Mouse (Mus musculus): ENCODE measurements around the gene Arl11.

The Arl11 gene

DNA sequence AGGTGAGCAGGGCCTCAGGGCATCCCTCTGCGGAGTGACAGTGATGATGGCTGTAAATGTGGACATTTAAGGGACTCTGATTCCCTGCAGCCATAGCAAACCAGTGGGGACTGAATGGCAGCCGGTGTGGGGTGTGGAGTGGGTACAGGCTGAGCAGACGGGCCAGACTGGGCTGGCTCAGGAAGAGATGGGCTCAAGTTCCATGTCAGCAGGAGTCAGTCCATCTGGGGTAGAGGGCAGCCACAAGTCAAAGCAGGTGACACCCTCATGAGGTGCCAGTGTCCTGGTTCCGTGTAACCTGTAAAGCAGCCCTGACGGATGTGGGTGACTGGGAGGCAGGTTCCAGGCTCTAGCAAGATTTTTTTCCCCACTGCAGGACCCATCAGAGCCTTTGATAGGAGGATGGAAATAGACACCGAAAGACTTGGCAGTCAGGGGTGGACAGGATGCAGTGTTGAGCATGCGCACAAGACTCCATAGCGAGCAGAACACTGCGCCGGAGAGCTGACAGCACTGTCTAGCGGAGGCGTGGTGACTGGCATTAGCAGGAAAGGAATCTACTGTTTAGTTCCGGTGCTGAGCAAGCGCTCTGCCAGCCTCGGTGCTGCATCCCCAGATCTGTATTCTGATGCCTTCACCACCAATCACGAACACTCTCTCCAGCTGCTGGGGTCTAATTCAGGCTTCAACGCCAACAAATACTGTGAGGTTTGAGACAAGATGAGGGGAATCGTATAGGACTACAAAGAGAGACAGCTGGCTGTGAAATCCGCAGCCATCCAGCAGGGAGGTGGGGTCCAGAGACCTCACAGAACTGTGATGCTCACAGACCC, 18.3 kb downstream of the Arl11 start:
- peak; percentile 55 to 74 for DNase-seq (ENCODE audit: low spot score in 2 of 2)

DNA sequence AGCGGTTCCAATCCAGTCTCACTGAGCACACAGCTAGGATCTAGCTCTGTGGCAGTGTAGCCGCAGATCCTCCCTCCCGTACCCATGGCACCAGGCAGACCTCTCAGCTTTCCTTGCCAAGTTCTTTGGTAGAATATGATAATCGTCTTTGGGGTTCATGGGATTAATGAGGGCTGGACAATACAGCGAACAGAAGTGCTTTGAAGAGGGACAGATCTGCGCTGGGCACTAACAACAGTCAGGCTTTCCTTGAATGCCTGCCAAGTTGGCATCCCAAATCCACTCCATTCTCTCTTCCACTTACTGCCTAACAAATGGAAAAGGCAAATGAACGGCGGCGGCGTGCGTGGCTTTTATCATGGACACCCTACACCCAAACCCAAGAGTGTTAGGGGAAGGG, 21.0 kb downstream of the Arl11 start:
- no peak for DNase-seq (ENCODE audit: low spot score in 2 of 2)

GRCm38 (mm10) chr14:61330996-61331561, 21.5 kb downstream of the Arl11 start:
- DNase-seq (ENCODE audit: low spot score in 2 of 2) = peak; percentile 56 to 89

GRCm38 (mm10) chr14:61339381-61339780, 29.8 kb downstream of the Arl11 start:
- no peak for DNase-seq (ENCODE audit: low spot score in 2 of 2)

- no peak for DNase-seq (ENCODE audit: low spot score in 2 of 2)
Observed at GRCm38 (mm10) chr14:61344590-61344989, 35.0 kb downstream of the Arl11 start.

GRCm38 (mm10) chr14:61346827-61347698, 37.5 kb downstream of the Arl11 start:
- DNase-seq (ENCODE audit: low spot score in 2 of 2) = no peak

GRCm38 (mm10) chr14:61349876-61350275, 40.3 kb downstream of the Arl11 start:
- no peak for DNase-seq (ENCODE audit: low spot score in 2 of 2)

- DNase-seq (ENCODE audit: low spot score in 2 of 2) = no peak
Observed at GRCm38 (mm10) chr14:61350808-61351207, 41.3 kb downstream of the Arl11 start.

DNA sequence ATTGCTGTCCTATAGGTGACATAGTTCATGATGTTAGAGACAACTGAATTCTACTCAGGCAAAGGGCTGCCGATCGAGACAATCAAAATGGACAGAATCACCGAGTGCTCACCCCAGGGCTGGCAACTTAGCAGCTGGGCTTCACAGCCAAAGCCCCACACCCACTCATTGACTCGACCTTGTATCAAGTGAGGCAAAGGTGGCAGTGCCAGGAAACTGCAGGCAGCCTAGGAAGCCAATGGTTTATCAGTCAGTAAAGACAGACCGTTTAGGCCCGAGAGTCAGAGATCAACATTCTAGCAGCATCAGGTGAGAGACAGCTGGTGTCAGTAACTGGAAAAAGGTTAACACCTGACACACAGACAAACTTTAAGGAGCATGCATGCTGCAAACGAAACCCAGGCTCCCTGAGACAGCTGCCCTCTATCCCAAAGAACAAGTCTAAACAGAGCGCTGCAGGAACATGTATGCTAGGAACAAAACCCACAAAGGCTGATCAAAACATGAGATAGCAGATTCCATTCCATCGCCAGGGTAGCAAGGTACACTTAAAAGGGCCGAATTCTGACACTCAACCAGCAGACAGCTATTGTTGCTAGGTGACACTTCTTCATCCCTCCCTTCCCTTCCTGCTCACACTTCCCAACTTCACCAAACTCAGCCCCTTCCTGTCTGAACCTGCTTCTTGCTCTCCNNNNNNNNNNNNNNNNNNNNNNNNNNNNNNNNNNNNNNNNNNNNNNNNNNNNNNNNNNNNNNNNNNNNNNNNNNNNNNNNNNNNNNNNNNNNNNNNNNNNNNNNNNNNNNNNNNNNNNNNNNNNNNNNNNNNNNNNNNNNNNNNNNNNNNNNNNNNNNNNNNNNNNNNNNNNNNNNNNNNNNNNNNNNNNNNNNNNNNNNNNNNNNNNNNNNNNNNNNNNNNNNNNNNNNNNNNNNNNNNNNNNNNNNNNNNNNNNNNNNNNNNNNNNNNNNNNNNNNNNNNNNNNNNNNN, 45.0 kb downstream of the Arl11 start:
- no peak for DNase-seq (ENCODE audit: low spot score in 2 of 2)

- DNase-seq (ENCODE audit: low spot score in 2 of 2) = peak; percentile 85 to 92
Observed at GRCm38 (mm10) chr14:61360131-61360980, 50.8 kb downstream of the Arl11 start, which contains the start of gene Ebpl. Gene Ebpl, minus strand, starts transcription at chr14:61360439.

GRCm38 (mm10) chr14:61360981-61361511, 51.5 kb downstream of the Arl11 start:
- DNase-seq (ENCODE audit: low spot score in 2 of 2) = no peak
